Mouse (Mus musculus) frontal cortex, postnatal 25 days (tissue): ENCODE results near the gene Sox12.

Source experiments
- DNase-seq, 2 experiments: peaks; one replicate each; pipeline ENCODE4 v3.0.0; 2022; ENCODE audit warnings: low spot score in 2 of 2

Sox12 gene

GRCm38 (mm10) chr2:152399122-152399542 lies 1.3 kb upstream of the Sox12 start:
- DNase-seq, result no peak

- DNase-seq, result peak; percentile 72 to 81
Observed at GRCm38 (mm10) chr2:152398691-152399090, 828 bp upstream of the Sox12 start.

DNA sequence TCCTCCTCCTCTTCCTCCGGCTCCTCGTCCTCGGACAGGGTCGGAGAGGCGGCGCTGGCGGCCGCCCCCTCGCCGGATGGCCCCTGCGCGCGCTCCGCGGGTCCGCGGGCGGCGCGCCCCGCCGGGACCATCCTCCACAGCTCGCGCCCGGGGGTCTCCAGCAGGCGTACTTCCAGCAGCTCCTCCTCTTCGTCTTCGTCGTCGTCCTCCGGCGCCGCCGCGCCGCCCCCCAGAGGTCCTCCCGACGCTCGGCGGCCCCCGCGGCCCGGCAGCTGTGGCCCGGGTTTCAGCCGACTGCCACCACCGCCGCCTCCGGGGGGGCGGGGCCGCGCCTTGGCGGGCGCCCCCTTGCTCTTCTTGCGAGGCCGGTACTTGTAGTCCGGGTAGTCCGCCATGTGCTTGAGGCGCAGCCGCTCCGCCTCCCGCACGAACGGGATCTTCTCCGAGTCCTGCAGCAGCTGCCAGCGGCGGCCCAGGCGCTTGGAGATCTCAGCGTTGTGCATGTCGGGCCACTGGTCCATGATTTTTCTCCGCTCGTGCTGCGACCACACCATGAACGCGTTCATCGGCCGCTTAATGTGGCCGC lies 766 bp downstream of the Sox12 start:
- DNase-seq, result peak; percentile 70 to 74

GRCm38 (mm10) chr2:152396110-152397003 lies 1.5 kb downstream of the Sox12 start:
- DNase-seq, result peak; percentile 52 to 76

DNA sequence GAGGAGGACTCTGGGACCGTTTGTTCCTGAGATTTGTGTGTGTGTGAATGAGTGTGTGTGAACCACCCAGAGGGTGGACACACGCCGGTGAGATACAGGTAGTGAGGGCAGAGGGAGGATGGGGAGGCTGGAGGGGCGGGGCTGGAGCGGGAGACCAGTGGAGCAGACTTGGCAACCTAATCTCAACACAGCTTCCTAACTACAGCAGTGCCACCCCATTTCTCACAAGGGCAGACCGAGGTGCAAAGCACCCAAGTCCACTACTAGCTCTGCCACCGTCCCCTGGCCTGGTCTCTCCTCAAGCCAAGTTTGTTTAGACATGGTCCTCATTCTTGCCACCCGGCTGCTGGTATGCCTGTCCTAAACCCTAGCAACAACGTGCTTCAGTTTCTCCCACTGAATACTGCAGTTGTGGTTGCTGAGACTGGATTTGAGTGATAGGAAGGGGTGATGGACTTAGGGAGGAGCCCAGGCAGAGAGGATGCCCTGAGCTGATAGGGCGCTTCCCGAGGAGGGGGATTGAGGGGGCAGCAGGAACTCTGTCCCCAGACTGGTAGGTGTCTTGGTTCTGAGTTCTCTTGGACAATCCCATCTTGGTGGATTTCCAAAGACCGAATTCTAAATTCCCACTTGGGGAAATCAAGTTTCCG lies 2.5 kb downstream of the Sox12 start:
- no peak for DNase-seq

GRCm38 (mm10) chr2:152393225-152394017 lies 4.4 kb downstream of the Sox12 start:
- DNase-seq, result no peak

GRCm38 (mm10) chr2:152392786-152393185 lies 5.1 kb downstream of the Sox12 start:
- no peak for DNase-seq

DNA sequence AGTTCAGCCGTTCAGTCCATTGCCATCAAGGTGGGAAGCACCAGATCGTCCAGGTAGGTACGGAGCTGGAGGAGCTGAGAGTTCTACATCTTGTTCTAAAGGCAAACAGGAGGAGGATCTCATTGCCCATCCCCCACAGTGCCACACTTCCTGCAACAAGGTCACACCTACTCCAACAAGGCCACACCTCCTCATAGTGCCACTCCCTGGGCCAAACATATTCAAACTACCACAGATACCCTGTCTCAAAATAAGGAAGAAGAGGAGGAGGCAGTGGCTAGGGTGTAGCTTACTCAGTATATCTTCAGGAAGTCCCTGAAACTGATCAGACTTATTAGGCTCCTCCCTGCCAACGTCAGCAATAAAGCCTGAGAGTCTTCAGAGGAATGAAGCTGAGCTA lies 13.7 kb downstream of the Sox12 start:
- DNase-seq, result no peak

- no peak for DNase-seq
Observed at GRCm38 (mm10) chr2:152376345-152376741, 21.5 kb downstream of the Sox12 start, which contains the start of gene Nrsn2. Nrsn2 (minus strand) TSS chr2:152376638.

GRCm38 (mm10) chr2:152375652-152376344 lies 22.1 kb downstream of the Sox12 start:
- no peak for DNase-seq

DNA sequence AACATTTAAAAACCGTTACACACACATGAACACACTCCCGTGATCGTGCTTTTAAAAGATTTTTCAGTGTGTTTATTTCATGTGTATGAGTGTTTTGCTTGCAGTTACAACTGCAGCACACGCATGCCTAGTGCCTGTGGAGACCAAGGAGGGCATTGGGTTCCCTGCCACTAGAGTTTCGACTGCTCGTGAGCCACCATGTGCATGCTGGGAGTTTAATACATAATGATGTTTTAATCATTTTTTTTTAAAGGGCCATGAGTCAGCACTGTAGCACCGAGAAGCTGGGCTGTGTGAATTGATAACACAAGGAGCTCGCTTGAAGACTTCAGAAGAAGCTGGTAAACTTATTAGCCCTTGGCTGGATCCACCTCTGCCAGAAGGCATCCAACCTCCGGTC lies 24.3 kb downstream of the Sox12 start:
- DNase-seq, result no peak

DNA sequence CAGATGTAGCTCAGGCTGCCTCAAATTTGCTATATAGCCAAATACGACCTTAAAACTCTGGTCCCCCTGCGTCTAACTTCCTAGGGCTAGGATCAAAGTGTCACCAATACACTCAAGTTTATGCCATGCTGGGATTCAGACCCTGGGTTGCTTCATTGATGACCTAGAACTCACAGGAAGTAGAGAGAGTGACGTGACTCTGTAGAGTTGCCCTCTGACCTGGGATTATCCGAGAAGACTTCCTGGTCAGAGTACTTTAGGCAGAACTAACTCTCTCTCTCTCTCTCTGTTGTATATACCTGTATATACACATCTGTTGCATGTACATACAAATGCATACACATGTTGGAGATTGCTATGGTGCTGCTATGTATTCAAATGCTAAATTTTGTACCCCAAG lies 25.2 kb downstream of the Sox12 start:
- no peak for DNase-seq

DNA sequence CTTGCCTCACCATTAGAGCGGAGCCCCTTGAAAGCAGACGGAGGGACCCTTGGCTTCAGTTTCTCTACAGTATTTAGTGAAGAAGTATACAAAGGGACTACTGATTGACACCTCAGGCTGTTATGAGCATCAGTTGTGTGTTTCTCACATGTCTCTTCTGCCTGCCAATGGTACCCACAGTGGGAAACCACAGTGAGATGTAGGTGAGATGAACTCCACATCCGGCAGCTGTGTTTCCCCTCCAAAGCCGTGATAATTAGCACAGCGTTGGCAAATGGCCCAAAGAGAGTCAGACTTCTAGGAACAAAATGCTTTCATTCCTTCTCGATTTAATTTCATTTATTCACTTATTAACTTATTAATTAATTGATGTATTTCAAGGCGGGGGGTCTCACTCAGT lies 25.8 kb downstream of the Sox12 start:
- no peak for DNase-seq

GRCm38 (mm10) chr2:152368532-152369140 lies 29.2 kb downstream of the Sox12 start:
- DNase-seq, result no peak

GRCm38 (mm10) chr2:152367917-152368316 lies 29.9 kb downstream of the Sox12 start:
- no peak for DNase-seq

GRCm38 (mm10) chr2:152363245-152364147 lies 34.4 kb downstream of the Sox12 start:
- DNase-seq, result peak; percentile 36 to 55

GRCm38 (mm10) chr2:152361193-152361592 lies 36.7 kb downstream of the Sox12 start:
- DNase-seq, result no peak

GRCm38 (mm10) chr2:152360271-152360775 lies 37.5 kb downstream of the Sox12 start:
- DNase-seq, result no peak

DNA sequence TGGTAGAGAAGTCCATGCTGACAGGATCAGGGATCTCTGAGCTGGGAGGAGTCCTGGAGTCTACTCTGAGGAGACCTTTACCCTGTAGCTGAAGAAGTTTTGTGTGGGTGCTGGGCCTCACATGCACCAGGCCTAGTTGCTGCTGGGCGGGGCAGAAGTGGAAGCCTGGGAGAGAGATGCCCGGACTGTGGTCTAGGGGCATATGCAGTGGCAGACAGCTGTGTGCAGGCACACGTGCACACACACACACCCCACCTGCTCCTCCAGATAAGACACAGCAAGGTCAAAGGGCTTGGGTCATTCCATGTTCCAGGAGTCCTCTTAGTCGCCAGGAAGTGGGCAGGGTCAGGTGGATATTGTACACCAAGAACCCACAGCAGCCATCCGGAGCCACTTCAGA lies 38.2 kb downstream of the Sox12 start:
- DNase-seq, result no peak
